Mouse (Mus musculus) 3T3-L1 (cell line): ENCODE data around the gene Nek7.

ENCODE experiments used
- DNase-seq: peaks from one replicate; pipeline ENCODE4 v3.0.0-alpha.2; 2015; ENCODE audit warnings: low read depth, low spot score

Gene Nek7

DNA sequence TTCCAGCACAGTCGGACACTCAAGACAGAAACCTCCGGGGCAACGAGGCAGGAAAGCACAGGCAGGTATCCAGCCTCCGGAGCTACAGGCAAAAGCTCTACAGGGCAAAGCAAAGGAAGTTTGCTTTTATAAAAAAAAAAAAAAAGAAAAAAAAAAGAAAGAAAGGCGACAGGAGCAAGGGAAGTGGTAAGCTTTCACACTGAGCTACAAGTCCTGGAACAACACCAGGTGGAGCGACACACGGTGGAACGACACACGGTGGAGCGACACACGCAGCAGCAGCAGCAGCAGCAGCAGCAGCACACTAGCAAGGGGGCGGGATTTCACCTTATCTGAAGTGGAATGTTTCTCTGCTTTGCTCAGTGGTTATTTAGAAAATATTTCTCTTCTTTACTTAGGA is 10.8 kb downstream of the Nek7 start:
- DNase-seq, result no peak

GRCm38 (mm10) chr1:138608336-138608735 is 11.6 kb downstream of the Nek7 start:
- DNase-seq, result no peak

- DNase-seq, result no peak
Observed at GRCm38 (mm10) chr1:138607862-138608261, 12.1 kb downstream of the Nek7 start.

DNA sequence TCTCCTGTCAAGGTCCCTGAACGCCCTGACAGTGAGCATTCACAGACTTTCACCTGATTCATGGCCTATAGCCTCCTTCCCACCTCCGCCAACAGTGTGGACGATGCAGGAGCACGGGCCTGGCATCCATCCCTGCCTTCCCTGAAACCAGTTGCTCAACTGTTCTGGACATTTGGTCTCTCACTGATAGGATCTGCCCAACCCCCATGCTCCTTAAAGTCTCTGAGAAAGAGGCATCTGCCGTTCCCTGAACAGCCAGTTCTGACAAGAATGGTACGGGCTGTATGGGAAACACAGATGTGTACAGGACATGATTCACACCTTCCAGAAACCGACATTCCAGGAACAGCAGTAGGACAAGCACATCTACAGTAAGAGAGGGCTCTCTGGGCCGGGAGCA is 13.2 kb downstream of the Nek7 start:
- no peak for DNase-seq

GRCm38 (mm10) chr1:138604736-138605135 is 15.2 kb downstream of the Nek7 start:
- peak; percentile 65 for DNase-seq

GRCm38 (mm10) chr1:138603974-138604373 is 16.0 kb downstream of the Nek7 start:
- DNase-seq, result no peak

DNA sequence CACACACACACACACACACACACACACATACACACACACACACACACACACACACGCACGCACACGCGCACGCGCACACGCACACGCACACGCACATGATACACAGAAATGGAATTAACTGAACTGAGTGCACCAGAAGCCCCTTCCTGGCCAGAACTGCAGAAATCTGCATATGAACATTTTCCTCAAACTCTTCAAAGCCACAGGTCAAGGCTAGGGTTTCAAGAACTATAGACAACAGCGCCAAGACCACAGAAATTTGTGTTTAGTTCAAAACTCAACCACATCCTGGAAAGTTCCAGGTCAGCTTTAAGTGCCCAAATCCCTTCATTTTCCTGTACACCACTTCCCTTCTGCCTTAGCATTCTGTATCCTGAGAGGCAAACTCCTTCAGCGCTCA is 21.9 kb downstream of the Nek7 start:
- peak; percentile 53 for DNase-seq

GRCm38 (mm10) chr1:138596127-138596706 is 23.7 kb downstream of the Nek7 start:
- DNase-seq, result peak; percentile 47

- no peak for DNase-seq
Observed at GRCm38 (mm10) chr1:138594910-138595309, 25.0 kb downstream of the Nek7 start.

DNA sequence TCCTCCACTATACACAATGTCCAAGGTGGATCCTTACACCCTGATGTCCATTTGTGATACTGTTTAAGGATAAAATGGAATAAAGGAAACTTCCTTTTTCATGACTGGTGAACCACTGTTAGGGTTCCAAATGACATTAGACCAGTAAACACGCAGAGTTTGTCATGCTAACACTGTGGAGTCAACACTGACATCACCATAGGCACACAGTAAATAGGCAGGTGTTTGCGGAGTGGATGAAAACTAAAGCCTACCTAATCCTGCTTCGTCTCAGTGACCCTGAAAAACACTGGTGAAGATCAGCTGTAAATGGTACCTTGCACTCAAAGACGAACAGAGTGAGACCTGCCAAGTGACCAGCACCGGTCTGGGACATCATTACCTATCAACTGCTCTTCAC is 26.0 kb downstream of the Nek7 start:
- no peak for DNase-seq

DNA sequence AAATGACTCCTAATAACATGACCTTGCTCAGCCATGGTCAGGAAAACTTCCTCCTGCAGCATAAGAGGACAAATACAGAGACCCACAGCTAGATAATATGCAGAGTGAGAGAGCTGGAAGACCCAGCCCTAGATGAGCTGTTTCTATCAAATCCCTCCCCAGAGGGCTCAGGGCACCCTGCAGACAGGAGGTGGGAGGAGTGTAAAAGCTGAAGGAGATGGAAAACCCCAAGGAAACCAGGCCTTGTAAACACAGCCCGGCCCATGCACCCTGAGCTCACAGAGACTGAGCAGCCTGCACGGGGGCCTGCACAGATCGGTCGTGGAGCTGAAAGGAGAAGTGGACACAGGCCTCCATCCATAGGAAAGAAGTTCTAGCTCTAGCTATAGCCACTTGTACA is 27.5 kb downstream of the Nek7 start:
- DNase-seq, result no peak

GRCm38 (mm10) chr1:138590451-138591022 is 29.4 kb downstream of the Nek7 start:
- no peak for DNase-seq

- no peak for DNase-seq
Observed at GRCm38 (mm10) chr1:138589126-138589525, 30.8 kb downstream of the Nek7 start.

GRCm38 (mm10) chr1:138587812-138588211 is 32.1 kb downstream of the Nek7 start:
- DNase-seq, result no peak

DNA sequence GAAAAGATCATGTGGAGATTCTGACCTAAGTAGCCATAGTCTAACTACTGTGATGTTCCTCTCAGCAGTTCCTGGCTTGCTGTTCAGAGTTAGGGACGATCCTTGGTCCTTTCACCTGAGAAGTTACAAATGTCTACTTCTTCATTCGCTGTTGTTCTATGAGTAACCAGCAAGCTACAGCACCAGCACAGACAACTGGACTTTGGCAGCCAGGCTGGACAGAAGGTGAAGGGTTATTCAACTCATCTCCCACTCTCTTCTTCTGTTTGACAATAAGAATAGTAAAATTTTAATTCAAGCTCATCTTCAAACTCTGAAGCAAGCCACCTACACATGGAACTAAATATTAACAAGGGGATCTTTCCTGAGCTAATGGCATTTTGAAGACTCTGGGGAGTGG is 33.0 kb downstream of the Nek7 start:
- DNase-seq, result no peak

GRCm38 (mm10) chr1:138584423-138585013 is 35.4 kb downstream of the Nek7 start:
- DNase-seq, result no peak

- no peak for DNase-seq
Observed at GRCm38 (mm10) chr1:138582225-138582624, 37.7 kb downstream of the Nek7 start.

DNA sequence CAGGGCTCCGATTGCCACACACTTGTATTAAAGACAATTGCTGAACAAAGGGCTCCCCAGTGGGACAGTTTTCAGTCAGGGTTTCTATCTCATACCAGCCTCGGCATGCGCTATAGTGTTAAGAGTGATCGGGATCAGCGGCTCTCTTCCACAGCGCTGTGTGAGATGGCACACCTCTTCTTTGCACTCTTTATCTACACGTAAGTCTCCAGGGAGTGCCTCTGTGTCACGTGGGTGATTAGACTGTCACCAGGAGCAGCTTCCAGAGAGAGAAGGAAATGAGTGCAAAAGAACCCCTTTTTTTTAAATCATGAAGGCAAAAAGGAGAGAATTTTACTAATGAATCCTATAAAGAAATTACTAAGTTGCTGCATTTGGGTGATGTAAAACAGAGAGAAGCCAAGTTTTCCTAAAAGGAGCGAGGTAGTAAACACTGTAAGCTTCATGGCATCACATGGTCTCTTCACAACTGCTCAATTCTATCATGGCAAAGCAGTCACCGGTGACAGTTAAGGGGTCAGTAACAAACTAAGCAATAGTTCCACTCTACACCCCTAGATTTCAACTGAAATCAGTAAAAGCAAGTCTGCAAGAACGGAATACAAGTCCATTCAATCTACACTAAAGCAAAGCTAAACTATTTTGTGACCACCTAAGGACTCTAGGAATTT is 40.0 kb downstream of the Nek7 start:
- DNase-seq, result no peak

GRCm38 (mm10) chr1:138579207-138579606 is 40.7 kb downstream of the Nek7 start:
- no peak for DNase-seq

- DNase-seq, result no peak
Observed at GRCm38 (mm10) chr1:138576803-138577202, 43.1 kb downstream of the Nek7 start.

GRCm38 (mm10) chr1:138576066-138576697 is 43.8 kb downstream of the Nek7 start:
- DNase-seq, result no peak

DNA sequence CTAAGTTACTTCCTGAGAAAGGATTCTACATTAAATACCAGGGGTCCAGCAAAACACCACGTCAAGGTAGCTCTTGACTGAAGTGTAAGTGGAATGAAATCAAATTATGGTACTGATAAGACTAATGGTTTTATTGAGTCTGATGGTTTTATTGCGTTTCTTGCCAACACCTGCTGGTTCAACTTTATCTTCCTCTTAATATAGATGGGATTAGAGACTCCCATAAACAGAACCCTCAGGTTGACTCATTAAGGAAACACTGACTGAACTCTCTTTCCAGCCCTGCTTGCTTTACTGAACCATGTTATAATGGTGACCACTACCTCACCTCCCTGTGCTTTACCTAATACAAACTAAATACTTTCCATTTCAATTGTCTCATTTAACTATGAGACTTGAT is 44.3 kb downstream of the Nek7 start:
- DNase-seq, result no peak
